Mouse (Mus musculus) stomach, embryonic 16.5 days (tissue): ENCODE measurements at regions not wholly inside any gene's neighbourhood (a gene's known extent, or its start where the extent isn't known, plus 50 kb on each side); places are given as distances from the start of the nearest gene placed in this dataset.

Source experiments
- ATAC-seq: fragments of 200-750 bp; cut with Nextera tagmentation; 2 replicates; pipeline ENCODE4 v1.8.0; 2017; ENCODE audit warnings: moderate number of reproducible peaks, moderate TSS enrichment; ENCODE audit not compliant: insufficient read depth, low FRiP score
- H3K27ac ChIP-seq: fragments of 300-500 bp; sonication (generic); 2 replicates; pipeline ENCODE4 v1.5.1; 2014; ENCODE audit warnings: low read length
- H3K27me3 ChIP-seq: fragments of 300-500 bp; sonication (generic); 2 replicates; pipeline ENCODE4 v1.6.1; 2014; ENCODE audit warnings: low read length, control low read depth, mixed read lengths; ENCODE audit not compliant: control insufficient read depth, insufficient read depth
- H3K36me3 ChIP-seq: fragments of 300-500 bp; sonication (generic); 2 replicates; pipeline ENCODE4 v1.6.1; 2014; ENCODE audit warnings: low read length; ENCODE audit not compliant: control insufficient read depth, insufficient read depth
- H3K4me1 ChIP-seq: fragments of 300-500 bp; sonication (generic); 2 replicates; pipeline ENCODE4 v1.6.1; 2014; ENCODE audit warnings: low read length, control low read depth, mixed read lengths; ENCODE audit not compliant: control insufficient read depth, insufficient read depth
- H3K4me2 ChIP-seq: fragments of 300-500 bp; sonication (generic); 2 replicates; pipeline ENCODE4 v1.6.1; 2014; ENCODE audit warnings: low read depth, low read length, mixed read lengths
- H3K4me3 ChIP-seq: fragments of 300-500 bp; sonication (generic); replicated peaks from 2 replicates; pipeline ENCODE4 v1.5.1; 2014; ENCODE audit warnings: mild to moderate bottlenecking, low read length
- H3K9ac ChIP-seq: fragments of 300-500 bp; sonication (generic); 2 replicates; pipeline ENCODE4 v1.6.1; 2014; ENCODE audit warnings: low read length
- H3K9me3 ChIP-seq: fragments of 300-500 bp; sonication (generic); replicated peaks from 2 replicates; pipeline ENCODE4 v1.6.1; 2016; ENCODE audit warnings: low read length, control low read depth; ENCODE audit not compliant: control insufficient read depth
- WGBS: fragments of 180-500 bp; shearing (Covaris S2); extraction: QIAGEN DNeasy Blood & Tissue Kit; methylation state at CpG from one replicate; pipeline ENCODE4 v1.1.7; 2014; 5-methylcytosine and 5-hydroxymethylcytosine counted together

- Histone ChIP-seq H3K27me3 (no peaks in the 10 kb centered on the region), H3K27ac (no peak overlapping the region), H3K9me3 (no peaks in the 10 kb centered on the region), H3K4me3 (no peak overlapping the region), H3K9ac (no peak overlapping the region), H3K4me2 (no peak overlapping the region), H3K36me3 (no peaks in the 10 kb centered on the region), H3K4me1 (no peaks in the 10 kb centered on the region)
- WGBS: 15% methylated on average over 1 of the region's 1 CpGs
- ATAC-seq: no peak
These were observed 148.9 kb upstream of the Sdr16c6 start for GRCm38 (mm10) chr4:4226209-4226608.

DNA sequence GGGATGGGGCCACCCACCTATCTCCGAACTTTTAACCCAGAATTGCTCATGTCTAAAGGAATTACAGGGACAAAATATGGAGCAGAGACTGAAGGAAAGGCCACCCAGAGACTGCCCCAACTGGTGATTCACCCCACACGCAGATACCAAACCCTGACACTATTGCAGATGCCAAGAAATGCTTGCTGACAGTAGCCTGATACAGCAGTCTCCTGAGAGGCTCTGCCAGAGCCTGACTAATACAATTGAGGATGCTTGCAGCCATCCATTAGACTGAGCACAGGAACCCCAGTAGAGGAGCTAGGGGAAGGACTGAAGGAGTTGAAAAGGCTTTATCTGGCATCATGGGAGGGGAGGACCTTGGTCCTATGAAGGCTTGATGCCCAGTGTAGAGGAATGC is 142.4 kb upstream of the Sdr16c6 start:
- Histone ChIP-seq H3K27me3 (no peaks in the 10 kb centered on the region), H3K36me3 (no peaks in the 10 kb centered on the region), H3K9ac (no peak overlapping the region), H3K4me1 (no peaks in the 10 kb centered on the region), H3K4me3 (no peak overlapping the region), H3K27ac (no peak overlapping the region), H3K9me3 (no peaks in the 10 kb centered on the region), H3K4me2 (no peak overlapping the region)
- no peak for ATAC-seq
- 85% methylated on average over 2 of the region's 2 CpGs for WGBS

GRCm38 (mm10) chr4:4211892-4212291 is 134.6 kb upstream of the Sdr16c6 start:
- no peaks in the 10 kb centered on the region for H3K4me1 ChIP-seq
- no peak overlapping the region for H3K4me3 ChIP-seq
- H3K36me3 ChIP-seq: no peaks in the 10 kb centered on the region
- WGBS: 84% methylated on average over 2 of the region's 2 CpGs
- no peak for ATAC-seq
- H3K9ac ChIP-seq: no peak overlapping the region
- H3K4me2 ChIP-seq: no peak overlapping the region
- H3K9me3 ChIP-seq: no peaks in the 10 kb centered on the region
- H3K27ac ChIP-seq: no peak overlapping the region
- no peaks in the 10 kb centered on the region for H3K27me3 ChIP-seq

DNA sequence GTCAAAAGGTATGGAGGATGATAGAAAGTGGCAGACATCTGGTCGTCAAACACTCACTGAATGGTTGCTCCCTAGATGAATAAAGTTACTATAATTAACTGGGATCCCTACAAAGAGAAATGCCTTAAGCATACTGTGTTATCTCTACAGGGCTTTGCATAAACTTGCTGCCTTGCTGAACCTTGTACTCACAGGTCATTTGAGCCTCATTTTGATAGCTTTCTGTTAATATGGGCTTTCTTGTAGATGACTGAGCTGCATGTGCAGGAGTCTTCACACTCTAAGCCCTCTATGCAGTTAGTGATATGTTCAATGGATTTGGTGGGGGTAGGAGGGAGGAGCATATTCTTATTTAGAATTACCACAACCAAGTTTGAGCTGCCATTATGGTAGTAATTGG is 127.8 kb upstream of the Sdr16c6 start:
- no peaks in the 10 kb centered on the region for H3K9me3 ChIP-seq
- H3K36me3 ChIP-seq: no peaks in the 10 kb centered on the region
- H3K27me3 ChIP-seq: no peaks in the 10 kb centered on the region
- no peak overlapping the region for H3K4me2 ChIP-seq
- H3K9ac ChIP-seq: no peak overlapping the region
- no peak for ATAC-seq
- H3K4me3 ChIP-seq: no peak overlapping the region
- H3K4me1 ChIP-seq: no peaks in the 10 kb centered on the region
- WGBS: 39% methylated on average over 1 of the region's 1 CpGs
- H3K27ac ChIP-seq: no peak overlapping the region

GRCm38 (mm10) chr4:4199309-4199708 is 122.0 kb upstream of the Sdr16c6 start:
- no peaks in the 10 kb centered on the region for H3K9me3 ChIP-seq
- H3K36me3 ChIP-seq: no peaks in the 10 kb centered on the region
- peaks cover 3% of the 10 kb centered on the region; the same call in 1 of the 2 replicates for H3K4me1 ChIP-seq
- H3K27me3 ChIP-seq: no peaks in the 10 kb centered on the region
- no peak overlapping the region for H3K4me2 ChIP-seq
- H3K4me3 ChIP-seq: no peak overlapping the region
- WGBS: 43% methylated on average over 2 of the region's 2 CpGs
- H3K27ac ChIP-seq: no peak overlapping the region
- H3K9ac ChIP-seq: no peak overlapping the region
- ATAC-seq: no peak

DNA sequence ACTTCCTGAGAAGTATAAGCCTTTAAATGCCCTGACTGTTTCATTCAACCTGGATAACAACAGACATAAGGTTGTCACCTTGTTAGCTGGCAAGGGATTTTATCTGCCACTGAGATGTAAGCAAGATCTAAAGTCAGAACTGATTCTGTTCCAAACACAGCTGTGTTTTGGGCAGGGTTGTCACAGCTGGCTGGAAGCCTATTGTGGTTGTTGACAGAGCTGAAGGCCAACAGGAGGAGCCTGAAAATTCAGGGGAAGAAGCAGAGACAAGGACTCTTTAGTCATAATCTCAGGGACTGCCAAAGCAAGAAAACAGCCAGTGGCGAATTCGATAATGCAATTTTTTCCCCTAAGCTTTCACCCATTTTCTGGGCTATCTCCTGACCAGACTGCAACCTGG is 118.5 kb upstream of the Sdr16c6 start:
- H3K9ac ChIP-seq: no peak overlapping the region
- no peak overlapping the region for H3K27ac ChIP-seq
- peaks cover 3% of the 10 kb centered on the region; the same call in 1 of the 2 replicates for H3K4me1 ChIP-seq
- no peaks in the 10 kb centered on the region for H3K27me3 ChIP-seq
- no peak overlapping the region for H3K4me3 ChIP-seq
- WGBS: 66% methylated on average over 2 of the region's 2 CpGs
- no peaks in the 10 kb centered on the region for H3K9me3 ChIP-seq
- H3K36me3 ChIP-seq: no peaks in the 10 kb centered on the region
- no peak overlapping the region for H3K4me2 ChIP-seq
- ATAC-seq: no peak

DNA sequence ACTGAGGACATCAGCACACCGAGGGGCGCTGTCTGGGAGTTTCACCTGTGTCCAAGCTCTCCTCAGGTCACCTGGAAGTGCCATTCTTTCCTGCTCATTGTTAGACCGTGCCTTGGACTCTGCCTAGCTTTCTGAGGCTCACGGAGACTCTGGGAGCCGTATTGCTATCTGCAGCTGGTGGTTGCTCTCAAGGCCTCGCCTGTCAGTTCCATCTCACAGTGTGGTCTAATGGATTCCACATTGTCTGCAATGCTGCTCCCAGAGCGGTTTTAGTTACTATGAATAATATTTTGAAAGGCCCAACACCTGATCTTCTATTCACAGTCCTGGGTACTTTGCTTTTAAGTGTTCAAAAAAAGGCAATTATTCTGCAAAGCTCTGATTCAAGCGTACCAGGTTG is 117.9 kb upstream of the Sdr16c6 start:
- ATAC-seq: no peak; the same call in 1 of the 2 replicates
- Histone ChIP-seq H3K4me3 (no peak overlapping the region), H3K4me1 (peaks cover 3% of the 10 kb centered on the region; the same call in 1 of the 2 replicates), H3K9me3 (no peaks in the 10 kb centered on the region), H3K9ac (no peak overlapping the region), H3K27me3 (no peaks in the 10 kb centered on the region), H3K36me3 (no peaks in the 10 kb centered on the region), H3K27ac (no peak overlapping the region), H3K4me2 (no peak overlapping the region)
- WGBS: 55% methylated on average over 8 of the region's 8 CpGs
